Mouse (Mus musculus) G1E (cell line): ENCODE data around the gene 4931422A03Rik.

Experiments used
- CTCF ChIP-seq: IDR thresholded peaks from 2 replicates; pipeline ENCODE4 v1.5.1; 2012; ENCODE audit warnings: low read depth, low read length, inconsistent platforms, mixed read lengths
- GATA1 ChIP-seq: IDR thresholded peaks from 2 replicates; pipeline ENCODE4 v1.6.1; 2012; ENCODE audit warnings: borderline replicate concordance, low read length, inconsistent platforms, mixed read lengths
- GATA2 ChIP-seq: IDR thresholded peaks from 2 replicates; pipeline ENCODE4 v1.6.1; 2012; ENCODE audit warnings: low read depth, low read length, inconsistent platforms, borderline replicate concordance
- POLR2AphosphoS5 ChIP-seq: IDR thresholded peaks from 2 replicates; pipeline ENCODE4 v1.6.1; 2012; ENCODE audit warnings: low read depth, low read length, inconsistent platforms; ENCODE audit not compliant: insufficient replicate concordance

- TF ChIP-seq GATA1 (no peak), CTCF (no peak), POLR2AphosphoS5 (no peak), GATA2 (no peak)
Measured at GRCm38 (mm10) chr2:104029074-104029473, 913 bp upstream of the 4931422A03Rik start.
